8 mouse cellular contexts compared by ENCODE assay signal in the genomic region with DNA sequence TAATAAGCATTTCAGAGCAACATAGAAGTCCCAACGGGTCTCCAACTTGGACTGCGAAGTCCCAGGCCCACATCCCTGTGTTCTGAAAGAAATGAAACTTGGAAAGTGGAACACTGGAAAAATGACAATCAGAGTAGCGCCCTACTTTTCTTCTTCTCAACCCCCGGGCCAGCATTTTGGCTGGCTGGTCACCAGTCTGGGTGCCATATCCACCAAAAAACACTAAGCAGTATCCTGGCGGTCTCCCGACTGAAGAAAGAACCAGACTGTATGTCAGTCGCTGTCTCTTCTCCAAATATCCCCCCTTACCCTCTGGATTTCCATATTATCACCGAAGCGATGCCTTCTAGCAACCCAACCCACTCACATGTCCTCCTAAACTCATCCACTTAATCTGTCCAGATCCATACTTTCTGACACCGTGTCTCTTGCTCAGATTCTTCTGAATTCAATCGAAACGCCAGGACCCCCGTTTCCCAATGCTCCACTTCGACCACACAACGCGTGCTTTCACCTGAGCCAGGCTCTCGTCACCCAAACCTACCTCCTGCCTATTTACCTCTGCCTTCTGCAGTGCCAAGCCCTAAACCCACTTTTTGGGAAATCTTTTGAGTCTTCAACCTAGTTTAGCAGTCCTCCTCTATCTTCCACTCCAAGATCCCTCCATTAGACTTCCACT. TPM values are rescaled to one million over a fixed set of nuclear protein-coding genes. Genes with fewer than 3 reads are reported as not detected.
DNase-seq lines count a peak whose midpoint lies in the region; ATAC-seq and TF ChIP-seq lines count a peak whose summit lies in the region.

No protein-coding gene starts in this region.

- peak; percentile 0; the same call in 1 of the 2 replicates for ATAC-seq in intestine, embryonic 15.5 days
- ATAC-seq in stomach, embryonic 14.5 days (ENCODE audit: insufficient number of reproducible peaks, insufficient read depth, low FRiP score, low read depth): no peak; the same call in 1 of the 2 replicates

- dilution Hi-C loops in CH12.LX (cut with MboI; ENCODE audit: extremely low pct_ligation_motif_present, extremely low pct_unique_long_range_greater_than_20kb, low sequenced_read_pairs): no loop called here

- in situ Hi-C loops in CH12.LX (cut with MboI; ENCODE audit: low pct_ligation_motif_present, low pct_unique_long_range_greater_than_20kb, low sequenced_read_pairs): no loop called here

- TF ChIP-seq EP300 in CH12.LX (IDR thresholded peaks at IDR 0.05; ENCODE audit: low read length): no peak; the same call in 1 of the 2 replicates

- TF ChIP-seq CTCF in kidney, adult 2 months (conservative IDR thresholded peaks at IDR 0.05; ENCODE audit: insufficient read depth, insufficient read length, low read depth, low read length): no peak
- no peak for TF ChIP-seq CTCF in CH12.LX (conservative IDR thresholded peaks at IDR 0.05 in 1 of 2, IDR thresholded peaks at IDR 0.05 in 1 of 2; ENCODE audit: low read depth in 2 of 2, low read length in 2 of 2)
- TF ChIP-seq CTCF in gastrocnemius, adult 2 months (IDR thresholded peaks at IDR 0.05): no peak

- intact Hi-C loops in gastrocnemius, adult 2 months (cut with DNase I): loop anchor here (2.0 kb wide), 1 partner anchor 32 kb away; no protein-coding TSS in a partner anchor

- no peaks in the 10 kb centered on the region for H3K27me3 ChIP-seq in kidney, adult 2 months (replicated peaks; ENCODE audit: control insufficient read depth, insufficient read depth, low read length)
- no peaks in the 10 kb centered on the region for H3K27me3 ChIP-seq in CH12.LX (replicated peaks)
- H3K27me3 ChIP-seq in intestine, embryonic 15.5 days (replicated peaks): no peaks in the 10 kb centered on the region
- no peaks in the 10 kb centered on the region for H3K27me3 ChIP-seq in stomach, embryonic 14.5 days (ENCODE audit: control insufficient read depth, insufficient read depth, low read length)

- TF ChIP-seq POLR2A in kidney, adult 2 months (IDR thresholded peaks at IDR 0.05; ENCODE audit: low read depth, low read length): no peak
- TF ChIP-seq POLR2A in CH12.LX (IDR thresholded peaks at IDR 0.05; ENCODE audit: low read depth, low read length): no peak

- H3K4me2 ChIP-seq in CH12.LX (ENCODE audit: insufficient read depth, low read depth, poor library complexity, severe bottlenecking): peak overlapping the region; percentile 87
- peak overlapping the region; percentile 88 for H3K4me2 ChIP-seq in intestine, embryonic 15.5 days (replicated peaks)
- peak overlapping the region; percentile 89 for H3K4me2 ChIP-seq in stomach, embryonic 14.5 days (replicated peaks; ENCODE audit: low read depth, low read length)

- H3K9me3 ChIP-seq in CH12.LX (replicated peaks; ENCODE audit: low read length): no peaks in the 10 kb centered on the region
- H3K9me3 ChIP-seq in intestine, embryonic 15.5 days: no peaks in the 10 kb centered on the region
- no peaks in the 10 kb centered on the region for H3K9me3 ChIP-seq in stomach, embryonic 14.5 days (ENCODE audit: control insufficient read depth, low read depth, low read length)

- H3K79me2 ChIP-seq in CH12.LX (replicated peaks; ENCODE audit: control insufficient read depth, extremely low read depth, insufficient read depth, poor library complexity, severe bottlenecking): peaks cover 17% of the 10 kb centered on the region

- peak overlapping the region; percentile 77 for H3K9ac ChIP-seq in CH12.LX (ENCODE audit: insufficient read depth, low read depth)
- peak overlapping the region; percentile 88 for H3K9ac ChIP-seq in intestine, embryonic 15.5 days
- H3K9ac ChIP-seq in stomach, embryonic 14.5 days (replicated peaks; ENCODE audit: low read depth, low read length): peak overlapping the region; percentile 66

- H3K27ac ChIP-seq in kidney, adult 2 months (ENCODE audit: insufficient read depth, low read depth, low read length): peak overlapping the region; percentile 63; the same call in 1 of the 2 replicates
- H3K27ac ChIP-seq in CH12.LX (ENCODE audit: insufficient read depth, low read depth): no peak overlapping the region
- H3K27ac ChIP-seq in gastrocnemius, adult 2 months: peak overlapping the region; percentile 98
- peak overlapping the region; percentile 100 for H3K27ac ChIP-seq in intestine, embryonic 15.5 days
- H3K27ac ChIP-seq in stomach, embryonic 14.5 days (ENCODE audit: low read length): peak overlapping the region; percentile 98

- 2% methylated on average over 17 of the region's 17 CpGs for WGBS in kidney, adult 2 months
- 3% methylated on average over 17 of the region's 17 CpGs for WGBS in intestine, embryonic 15.5 days
- 3% methylated on average over 17 of the region's 17 CpGs for WGBS in stomach, embryonic 14.5 days

- TF ChIP-seq RAD21 in CH12.LX (IDR thresholded peaks at IDR 0.05; ENCODE audit: low read depth, low read length): no peak

- peaks cover 6% of the 10 kb centered on the region; the same call in 1 of the 2 replicates for H3K4me1 ChIP-seq in kidney, adult 2 months (ENCODE audit: control insufficient read depth, insufficient read depth, low read length)
- H3K4me1 ChIP-seq in CH12.LX (ENCODE audit: control insufficient read depth in 1 of 2, insufficient read depth in 2 of 2): peaks cover 6 to 38% of the 10 kb centered on the region in 2 experiments; a peak in 3 of 4 replicates
- H3K4me1 ChIP-seq in intestine, embryonic 15.5 days (replicated peaks): peaks cover 4% of the 10 kb centered on the region
- H3K4me1 ChIP-seq in stomach, embryonic 14.5 days (ENCODE audit: control insufficient read depth, insufficient read depth, low read length): peaks cover 9% of the 10 kb centered on the region

- H3K4me3 ChIP-seq in kidney, adult 2 months (ENCODE audit: insufficient read depth, low read depth, low read length): peak overlapping the region; percentile 74
- peak overlapping the region; percentile 69 to 86 (median 69) for H3K4me3 ChIP-seq in CH12.LX (replicated peaks in 1 of 3; ENCODE audit: low read depth in 2 of 3, low read length in 2 of 3, poor library complexity in 1 of 3)
- peak overlapping the region; percentile 78 for H3K4me3 ChIP-seq in gastrocnemius, adult 2 months
- peak overlapping the region; percentile 66 for H3K4me3 ChIP-seq in intestine, embryonic 15.5 days (replicated peaks)
- peak overlapping the region; percentile 82 for H3K4me3 ChIP-seq in stomach, embryonic 14.5 days (ENCODE audit: low read depth, low read length)

- no peaks in the 10 kb centered on the region for H3K36me3 ChIP-seq in kidney, adult 2 months (ENCODE audit: control insufficient read depth, insufficient read depth, low read length)
- H3K36me3 ChIP-seq in CH12.LX (replicated peaks in 1 of 2; ENCODE audit: control insufficient read depth in 1 of 2, insufficient read depth in 1 of 2, low read length in 1 of 2): peaks cover 0 to 17% of the 10 kb centered on the region in 2 experiments
- H3K36me3 ChIP-seq in intestine, embryonic 15.5 days: no peaks in the 10 kb centered on the region
- no peaks in the 10 kb centered on the region for H3K36me3 ChIP-seq in stomach, embryonic 14.5 days (ENCODE audit: control insufficient read depth, insufficient read depth, low read length)

- DNase-seq in kidney, adult 2 months: peak; percentile 14
- DNase-seq in kidney, adult 9 months: no peak
- peak; percentile 29 for DNase-seq in CH12.LX (ENCODE audit: extremely low read depth)
- DNase-seq in cerebellum, postnatal 14 days: peak; percentile 34 to 38
- peak; percentile 39 for DNase-seq in gastrocnemius, adult 2 months
- DNase-seq in lung, postnatal 36 days: peak; percentile 22

TF ChIP-seq in CH12.LX, 34 proteins besides CTCF, POLR2A, EP300 and RAD21 (continues in another document):
- 0 out of 2 replicates have a peak, but pooled peaks have one; percentile 62 for TF ChIP-seq MAX (IDR thresholded peaks at IDR 0.05; ENCODE audit: low read length)
- TF ChIP-seq TBP (conservative IDR thresholded peaks at IDR 0.05; ENCODE audit: low read depth, low read length): no peak; the same call in 1 of the 2 replicates
- no peak for TF ChIP-seq SIN3A (IDR thresholded peaks at IDR 0.05; ENCODE audit: low read length)
- TF ChIP-seq MEF2A (IDR thresholded peaks at IDR 0.05; ENCODE audit: borderline replicate concordance, low read depth, low read length): no peak
- TF ChIP-seq KAT2A (IDR thresholded peaks at IDR 0.05; ENCODE audit: insufficient replicate concordance, low read length): no peak
- no peak for TF ChIP-seq GABPA (IDR thresholded peaks at IDR 0.05; ENCODE audit: insufficient replicate concordance, low read depth, low read length)
- TF ChIP-seq NELFE (IDR thresholded peaks at IDR 0.05; ENCODE audit: low read depth, low read length): no peak
- no peak for TF ChIP-seq TCF12 (IDR thresholded peaks at IDR 0.05; ENCODE audit: low read depth, low read length)
- TF ChIP-seq USF1 (IDR thresholded peaks at IDR 0.05; ENCODE audit: low read depth, low read length): no peak
- peak; percentile 39; the same call in 1 of the 2 replicates for TF ChIP-seq RCOR1 (conservative IDR thresholded peaks at IDR 0.05; ENCODE audit: low read depth, low read length)
- TF ChIP-seq CHD2 (IDR thresholded peaks at IDR 0.05; ENCODE audit: low read length): no peak

RNA-seq across cellular contexts. Expression of gene Gm28047, which starts 0.4 kb away (rescaled TPM):
- polyA plus RNA-seq in kidney, adult 2 months (2012; rRNA removed): not detected in 2 replicates
- total RNA-seq in CH12.LX (2012; rRNA removed) (not detected in 2 replicates), CH12.LX (2014; rRNA removed) (not detected in 2 replicates)
- not detected in 2 replicates for polyA plus RNA-seq in CH12.LX (2012; ENCODE audit: insufficient read length, low read depth)
- 1 to 10 TPM in 1 of 2 experiments, not detected in 1; 1.8 TPM for total RNA-seq in gastrocnemius, adult 2 months (2021)
- 0.57 TPM in 1 of 2 replicates, not detected in the other for polyA plus RNA-seq in intestine, embryonic 15.5 days (2015; fragmentation: Nextera tagmentation; extraction: Ambion mirVana)
- not detected in 2 replicates for polyA plus RNA-seq in stomach, embryonic 14.5 days (2014; fragmentation: Nextera tagmentation; extraction: Ambion mirVana)

RNA-seq across cellular contexts. Expression of gene Atf7, which starts 0.8 kb away (rescaled TPM):
- polyA plus RNA-seq in kidney, adult 2 months (2012; rRNA removed): 78.9 and 84.6 TPM in 2 replicates
- total RNA-seq in CH12.LX (2012; rRNA removed) (8.2 and 8.6 TPM in 2 replicates), CH12.LX (2014; rRNA removed) (4.3 and 6.7 TPM in 2 replicates)
- 30.7 and 31.9 TPM in 2 replicates for polyA plus RNA-seq in CH12.LX (2012; ENCODE audit: insufficient read length, low read depth)
- 10 to 100 TPM; 60.2 to 62.5 TPM for total RNA-seq in gastrocnemius, adult 2 months (2021)
- polyA plus RNA-seq in intestine, embryonic 15.5 days (2015; fragmentation: Nextera tagmentation; extraction: Ambion mirVana): 25.9 and 31.8 TPM in 2 replicates
- polyA plus RNA-seq in stomach, embryonic 14.5 days (2014; fragmentation: Nextera tagmentation; extraction: Ambion mirVana): 42.7 and 48.9 TPM in 2 replicates

RNA-seq across cellular contexts. Expression of gene Atp5g2, which starts 47.7 kb away (rescaled TPM):
- polyA plus RNA-seq in kidney, adult 2 months (2012; rRNA removed): 563 and 636 TPM in 2 replicates
- 571 and 589 TPM in 2 replicates for total RNA-seq in CH12.LX (2012; rRNA removed)
- 281 and 297 TPM in 2 replicates for total RNA-seq in CH12.LX (2014; rRNA removed)
- 33.9 and 35.0 TPM in 2 replicates for polyA plus RNA-seq in CH12.LX (2012; ENCODE audit: insufficient read length, low read depth)
- 10 to 100 TPM; 25.6 to 33.1 TPM for total RNA-seq in gastrocnemius, adult 2 months (2021)
- 68.2 and 73.2 TPM in 2 replicates for polyA plus RNA-seq in intestine, embryonic 15.5 days (2015; fragmentation: Nextera tagmentation; extraction: Ambion mirVana)
- 86.0 and 99.3 TPM in 2 replicates for polyA plus RNA-seq in stomach, embryonic 14.5 days (2014; fragmentation: Nextera tagmentation; extraction: Ambion mirVana)
